Mouse (Mus musculus) lung, postnatal 0 days (tissue): ENCODE data around the gene Smdt1.

ENCODE experiments used
- CTCF ChIP-seq: IDR thresholded peaks from 2 replicates; pipeline ENCODE4 v1.5.1; 2016; ENCODE audit warnings: antibody characterized with exemption, mild to moderate bottlenecking
- EP300 ChIP-seq: IDR thresholded peaks from 2 replicates; pipeline ENCODE4 v1.6.1; 2016; ENCODE audit warnings: antibody characterized with exemption, mild to moderate bottlenecking, control low read depth

DNA sequence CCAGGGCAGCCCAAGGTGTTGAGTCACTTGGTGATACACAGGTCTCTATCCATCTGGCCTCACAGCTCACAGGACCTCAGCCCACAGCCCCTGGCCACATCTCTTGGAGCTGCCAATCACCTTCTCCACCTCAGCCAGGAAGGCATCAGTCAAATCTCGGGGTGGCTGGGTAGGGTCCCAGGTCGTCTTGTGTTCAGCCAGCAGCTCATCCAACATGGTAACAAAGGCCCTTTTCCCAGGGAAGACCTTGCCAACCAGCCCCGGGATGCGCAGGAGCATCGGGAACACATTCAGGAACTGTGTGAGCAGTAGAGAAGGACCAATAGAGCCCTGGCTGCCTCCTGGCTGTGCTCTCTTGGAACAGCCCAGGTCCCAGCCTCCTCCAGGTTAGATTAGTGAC is 34.2 kb downstream of the Smdt1 start:
- TF ChIP-seq EP300 = no peak
- TF ChIP-seq CTCF = no peak
